9 mouse cellular contexts compared by ENCODE assay signal in genomic region chr7:141143112-141143511, GRCm38 (mm10). TPM values are rescaled to one million over a fixed set of nuclear protein-coding genes. Genes with fewer than 3 reads are reported as not detected.
DNase-seq lines count a peak whose midpoint lies in the region; TF ChIP-seq lines count a peak whose summit lies in the region.
"Had no signal": no experiment of that assay in that cellular context is flagged by ENCODE, and none has a peak within 500 bp of the region (broad histone marks: within the 10 kb centered on the region; RNA-seq: fewer than 3 reads in every experiment).

No protein-coding gene starts in this region.

- no peak for DNase-seq in kidney, adult 2 months
- DNase-seq in kidney, adult 11 months, result no peak
- DNase-seq in ES-CJ7 (ENCODE audit: low read depth, low spot score) (peak; percentile 78), liver (peak; percentile 77)
- DNase-seq in c-Kit-positive CD71-negative TER-119-negative erythroid progenitor cells, embryonic 14.5 days (ENCODE audit: low read depth), result peak; percentile 51
- DNase-seq in retina, postnatal 1 day, result peak; percentile 42
- DNase-seq in right cerebral cortex, postnatal 14 days, result no peak
- no peak for DNase-seq in urinary bladder, postnatal 36 days (ENCODE audit: low spot score in 2 of 2)

- TF ChIP-seq CTCF in kidney, adult 2 months (conservative IDR thresholded peaks at IDR 0.05; ENCODE audit: insufficient read depth, insufficient read length, low read depth, low read length), result peak; percentile 58

- no peak for TF ChIP-seq POLR2A in kidney, adult 2 months (IDR thresholded peaks at IDR 0.05; ENCODE audit: low read depth, low read length)

- H3K4me1 ChIP-seq in kidney, adult 2 months (ENCODE audit: control insufficient read depth, insufficient read depth, low read length), result no peaks in the 10 kb centered on the region
- H3K4me1 ChIP-seq: embryonic facial prominence, embryonic 13.5 days had no signal

- H3K36me3 ChIP-seq in kidney, adult 2 months (ENCODE audit: control insufficient read depth, insufficient read depth, low read length), result no peaks in the 10 kb centered on the region

- 53% methylated on average over 5 of the region's 5 CpGs for WGBS in kidney, adult 2 months

- H3K4me3 ChIP-seq in kidney, adult 2 months (ENCODE audit: insufficient read depth, low read depth, low read length), result no peak overlapping the region
- H3K4me3 ChIP-seq: embryonic facial prominence, embryonic 13.5 days had no signal

- no peaks in the 10 kb centered on the region for H3K27me3 ChIP-seq in kidney, adult 2 months (replicated peaks; ENCODE audit: control insufficient read depth, insufficient read depth, low read length)
- H3K27me3 ChIP-seq: embryonic facial prominence, embryonic 13.5 days had no signal

- no peak overlapping the region for H3K27ac ChIP-seq in kidney, adult 2 months (ENCODE audit: insufficient read depth, low read depth, low read length)
- H3K27ac ChIP-seq: embryonic facial prominence, embryonic 13.5 days had no signal

RNA-seq across cellular contexts. Expression of gene Ptdss2, which starts 20.9 kb away (rescaled TPM):
- polyA plus RNA-seq in kidney, adult 2 months (2012; rRNA removed), result 65.1 and 71.5 TPM in 2 replicates

RNA-seq across cellular contexts. Expression of gene Ano9, which starts 25.5 kb away (rescaled TPM):
- polyA plus RNA-seq in kidney, adult 2 months (2012; rRNA removed), result 5.4 and 7.3 TPM in 2 replicates

RNA-seq across cellular contexts. Expression of gene Rnh1, which starts 29.5 kb away (rescaled TPM):
- polyA plus RNA-seq in kidney, adult 2 months (2012; rRNA removed), result 159 and 190 TPM in 2 replicates

RNA-seq across cellular contexts. Expression of gene Sigirr, which starts 42.7 kb away (rescaled TPM):
- polyA plus RNA-seq in kidney, adult 2 months (2012; rRNA removed), result 102 and 110 TPM in 2 replicates

RNA-seq across cellular contexts. Expression of gene Hras, which starts 50.7 kb away (rescaled TPM):
- 93.5 and 96.0 TPM in 2 replicates for polyA plus RNA-seq in kidney, adult 2 months (2012; rRNA removed)

Comparison
In these comparisons a context has a peak if more than half of its experiments do, and no peak if none do; other contexts are left out.
1. DNase-seq: peak in ES-CJ7 (single experiment), c-Kit-positive CD71-negative TER-119-negative erythroid progenitor cells, embryonic 14.5 days (single experiment), liver (single experiment) and retina, postnatal 1 day (single experiment); none in kidney, adult 2 months (single experiment), kidney, adult 11 months (single experiment), right cerebral cortex, postnatal 14 days (single experiment) and urinary bladder, postnatal 36 days (0 of 2).